ENCODE assay signal across 8 mouse cellular contexts in genomic region chr11:35798874-35799273, GRCm38 (mm10). TPM values are rescaled to one million over a fixed set of nuclear protein-coding genes. Genes with fewer than 3 reads are reported as not detected.
DNase-seq lines count a peak whose midpoint lies in the region; ATAC-seq and TF ChIP-seq lines count a peak whose summit lies in the region.

TSS of gene Fbll1 (minus strand) at chr11:35798884.

- no peak for TF ChIP-seq CTCF in thymus, adult 2 months (IDR thresholded peaks at IDR 0.05; ENCODE audit: borderline replicate concordance, control insufficient read depth, extremely low read depth, insufficient read depth, low read length, poor library complexity)

- 23% methylated on average over 11 of the region's 11 CpGs for WGBS in thymus, adult 2 months
- 10% methylated on average over 11 of the region's 11 CpGs for WGBS in forebrain, embryonic 14.5 days
- 21% methylated on average over 11 of the region's 11 CpGs for WGBS in intestine, embryonic 15.5 days
- WGBS in limb, embryonic 15.5 days = 15% methylated on average over 11 of the region's 11 CpGs
- WGBS in neural tube, embryonic 13.5 days = 10% methylated on average over 11 of the region's 11 CpGs

- H3K4me1 ChIP-seq in thymus, adult 2 months (replicated peaks; ENCODE audit: control insufficient read depth, insufficient read depth, low read length) = peaks cover 6% of the 10 kb centered on the region; the same call in 1 of the 2 replicates
- H3K4me1 ChIP-seq in forebrain, embryonic 14.5 days (ENCODE audit: control insufficient read depth, insufficient read depth, low read length) = peaks cover 10% of the 10 kb centered on the region; the same call in 1 of the 2 replicates
- H3K4me1 ChIP-seq in intestine, embryonic 15.5 days (replicated peaks) = peaks cover 12% of the 10 kb centered on the region
- peaks cover 12% of the 10 kb centered on the region for H3K4me1 ChIP-seq in limb, embryonic 15.5 days
- peaks cover 36% of the 10 kb centered on the region for H3K4me1 ChIP-seq in neural tube, embryonic 13.5 days (replicated peaks)

- DNase-seq in thymus, adult 2 months = peak; percentile 4
- DNase-seq in thymus, postnatal 25 days = no peak
- peak; percentile 41 for DNase-seq in c-Kit-positive CD71-positive TER-119-negative erythroid progenitor cells, embryonic 14.5 days (ENCODE audit: low read depth)
- peak; percentile 60 for DNase-seq in forebrain, embryonic 14.5 days (ENCODE audit: low spot score)
- DNase-seq in gastrocnemius, postnatal 36 days = no peak

- intact Hi-C loops in gastrocnemius, postnatal 36 days (cut with DNase I) = no loop called here

- no peak within 1 kb of the TSS for H3K27ac ChIP-seq in thymus, adult 2 months (ENCODE audit: control insufficient read depth, insufficient read depth, low read length)
- H3K27ac ChIP-seq in forebrain, embryonic 14.5 days (ENCODE audit: low read depth, low read length) = peak within 1 kb of the TSS; percentile 79
- no peak within 1 kb of the TSS for H3K27ac ChIP-seq in intestine, embryonic 15.5 days
- no peak within 1 kb of the TSS for H3K27ac ChIP-seq in limb, embryonic 15.5 days
- H3K27ac ChIP-seq in neural tube, embryonic 13.5 days (replicated peaks) = peak within 1 kb of the TSS; percentile 89

- peak within 1 kb of the TSS; percentile 70 for H3K9ac ChIP-seq in forebrain, embryonic 14.5 days (ENCODE audit: low read length)
- H3K9ac ChIP-seq in intestine, embryonic 15.5 days = no peak within 1 kb of the TSS
- no peak within 1 kb of the TSS for H3K9ac ChIP-seq in limb, embryonic 15.5 days
- peak within 1 kb of the TSS; percentile 89 for H3K9ac ChIP-seq in neural tube, embryonic 13.5 days

- H3K27me3 ChIP-seq in thymus, adult 2 months (ENCODE audit: control insufficient read depth, insufficient read depth, low read length) = peaks cover 11% of the 10 kb centered on the region; the same call in 1 of the 2 replicates
- H3K27me3 ChIP-seq in forebrain, embryonic 14.5 days (replicated peaks; ENCODE audit: control insufficient read depth, insufficient read depth, low read length) = peaks cover 34% of the 10 kb centered on the region
- peaks cover 49% of the 10 kb centered on the region for H3K27me3 ChIP-seq in intestine, embryonic 15.5 days (replicated peaks)
- H3K27me3 ChIP-seq in limb, embryonic 15.5 days = peaks cover 56% of the 10 kb centered on the region
- peaks cover 46% of the 10 kb centered on the region for H3K27me3 ChIP-seq in neural tube, embryonic 13.5 days

- no peaks in the 10 kb centered on the region for H3K9me3 ChIP-seq in forebrain, embryonic 14.5 days (replicated peaks; ENCODE audit: control insufficient read depth, low read length)
- no peaks in the 10 kb centered on the region for H3K9me3 ChIP-seq in intestine, embryonic 15.5 days
- no peaks in the 10 kb centered on the region for H3K9me3 ChIP-seq in limb, embryonic 15.5 days
- no peaks in the 10 kb centered on the region for H3K9me3 ChIP-seq in neural tube, embryonic 13.5 days

- peak; percentile 30; the same call in 1 of the 2 replicates for ATAC-seq in forebrain, embryonic 14.5 days
- ATAC-seq in intestine, embryonic 15.5 days = no peak
- ATAC-seq in limb, embryonic 15.5 days (ENCODE audit: insufficient number of reproducible peaks, low FRiP score, low TSS enrichment, low read depth) = no peak
- no peak for ATAC-seq in neural tube, embryonic 13.5 days (ENCODE audit: low read depth)

- peak within 1 kb of the TSS; percentile 78 for H3K4me2 ChIP-seq in forebrain, embryonic 14.5 days (ENCODE audit: low read length)
- H3K4me2 ChIP-seq in intestine, embryonic 15.5 days (replicated peaks) = peak within 1 kb of the TSS; percentile 60
- peak within 1 kb of the TSS; percentile 59 for H3K4me2 ChIP-seq in limb, embryonic 15.5 days
- H3K4me2 ChIP-seq in neural tube, embryonic 13.5 days = peak within 1 kb of the TSS; percentile 79

- H3K36me3 ChIP-seq in thymus, adult 2 months (ENCODE audit: control insufficient read depth, insufficient read depth, low read length) = no peaks in the 10 kb centered on the region
- no peaks in the 10 kb centered on the region for H3K36me3 ChIP-seq in forebrain, embryonic 14.5 days (ENCODE audit: control insufficient read depth, insufficient read depth, low read length)
- H3K36me3 ChIP-seq in intestine, embryonic 15.5 days = no peaks in the 10 kb centered on the region
- H3K36me3 ChIP-seq in limb, embryonic 15.5 days = no peaks in the 10 kb centered on the region
- no peaks in the 10 kb centered on the region; the same call in 1 of the 2 replicates for H3K36me3 ChIP-seq in neural tube, embryonic 13.5 days

- H3K4me3 ChIP-seq in thymus, adult 2 months (ENCODE audit: control insufficient read depth, insufficient read depth, low read length) = peak within 1 kb of the TSS; percentile 48
- peak within 1 kb of the TSS; percentile 68 for H3K4me3 ChIP-seq in forebrain, embryonic 14.5 days (ENCODE audit: low read depth, low read length)
- peak within 1 kb of the TSS; percentile 36 for H3K4me3 ChIP-seq in intestine, embryonic 15.5 days (replicated peaks)
- H3K4me3 ChIP-seq in limb, embryonic 15.5 days = peak within 1 kb of the TSS; percentile 34
- peak within 1 kb of the TSS; percentile 72 for H3K4me3 ChIP-seq in neural tube, embryonic 13.5 days

- TF ChIP-seq POLR2A in thymus, adult 2 months (IDR thresholded peaks at IDR 0.05; ENCODE audit: control insufficient read depth, extremely low read depth, insufficient read depth, low read length, poor library complexity) = no peak

RNA-seq across cellular contexts. Expression of gene Fbll1, which starts in this region (rescaled TPM):
- polyA plus RNA-seq in thymus, adult 2 months (2012; rRNA removed) = 0.11 and 0.15 TPM in 2 replicates
- polyA plus RNA-seq in forebrain, embryonic 14.5 days (2014; fragmentation: Nextera tagmentation; extraction: Ambion mirVana) = 6.7 and 12.4 TPM in 2 replicates
- 0.57 and 0.77 TPM in 2 replicates for polyA plus RNA-seq in intestine, embryonic 15.5 days (2015; fragmentation: Nextera tagmentation; extraction: Ambion mirVana)
- polyA plus RNA-seq in limb, embryonic 15.5 days (2015; fragmentation: Nextera tagmentation; extraction: Ambion mirVana) = 0.09 TPM in 1 of 2 replicates, not detected in the other
- 24.2 and 24.8 TPM in 2 replicates for polyA plus RNA-seq in neural tube, embryonic 13.5 days (2015; fragmentation: Nextera tagmentation; extraction: Ambion mirVana)
- total RNA-seq in gastrocnemius, postnatal 36 days (2021) = not detected

Comparison
In these comparisons a context has a peak if more than half of its experiments do, and no peak if none do; other contexts are left out.
1. Peak in DNase-seq and H3K4me3 ChIP-seq in thymus, adult 2 months; RNA of the gene not detected or under 1 TPM.
2. DNase-seq: peak in c-Kit-positive CD71-positive TER-119-negative erythroid progenitor cells, embryonic 14.5 days (single experiment) and forebrain, embryonic 14.5 days (single experiment); none in thymus, postnatal 25 days (single experiment) and gastrocnemius, postnatal 36 days (0 of 2).
3. H3K27ac ChIP-seq: peak in forebrain, embryonic 14.5 days (single experiment) and neural tube, embryonic 13.5 days (single experiment); none in thymus, adult 2 months (single experiment), intestine, embryonic 15.5 days (single experiment) and limb, embryonic 15.5 days (single experiment).
4. H3K9ac ChIP-seq: peak in forebrain, embryonic 14.5 days (single experiment) and neural tube, embryonic 13.5 days (single experiment); none in intestine, embryonic 15.5 days (single experiment) and limb, embryonic 15.5 days (single experiment).
5. Peak in every context shown above with its lines, with median percentiles within 50 percentile points of each other: H3K4me3 ChIP-seq and H3K4me2 ChIP-seq.